Mouse (Mus musculus): ENCODE data around the gene 1700019N19Rik.

- no peak for TF ChIP-seq POLR2A (IDR thresholded peaks at IDR 0.05; ENCODE audit: borderline replicate concordance, low read depth, low read length)
- TF ChIP-seq CTCF (IDR thresholded peaks at IDR 0.05; ENCODE audit: low read depth, low read length): no peak
These were observed 11.0 kb upstream of the 1700019N19Rik start for GRCm38 (mm10) chr19:58805191-58805779.

Data from bone marrow macrophage, adult 2 months (primary cell).